Mouse (Mus musculus) adrenal gland (tissue): Measurements from ENCODE around the gene Abcg5.

ENCODE experiments used
- intact Hi-C: fragments of 180-260 bp; cut with DNase I; formaldehyde crosslinking; loops from one replicate; pipeline ENCODE4 v1.15.1; 2025

Abcg5 gene

GRCm38 (mm10) chr17:84645894-84646293 lies 36.9 kb downstream of the Abcg5 start:
- intact Hi-C loops: no loop called here

GRCm38 (mm10) chr17:84645119-84645518 lies 37.7 kb downstream of the Abcg5 start:
- intact Hi-C loops: no loop called here

GRCm38 (mm10) chr17:84644292-84645050 lies 38.3 kb downstream of the Abcg5 start:
- intact Hi-C loops: no loop called here

- intact Hi-C loops: no loop called here
These were observed 40.5 kb downstream of the Abcg5 start for GRCm38 (mm10) chr17:84642324-84642723.

- intact Hi-C loops: no loop called here
These were observed 40.9 kb downstream of the Abcg5 start for GRCm38 (mm10) chr17:84641893-84642292.

GRCm38 (mm10) chr17:84639796-84640378 lies 42.9 kb downstream of the Abcg5 start:
- intact Hi-C loops: no loop called here

- intact Hi-C loops: no loop called here
These were observed 44.8 kb downstream of the Abcg5 start for GRCm38 (mm10) chr17:84637971-84638370.

GRCm38 (mm10) chr17:84636328-84636727 lies 46.5 kb downstream of the Abcg5 start:
- intact Hi-C loops: no loop called here

- intact Hi-C loops: no loop called here
These were observed 49.4 kb downstream of the Abcg5 start for GRCm38 (mm10) chr17:84633443-84633842.

GRCm38 (mm10) chr17:84631836-84632235 lies 51.0 kb downstream of the Abcg5 start:
- intact Hi-C loops: no loop called here

GRCm38 (mm10) chr17:84628611-84629010 lies 54.2 kb downstream of the Abcg5 start:
- intact Hi-C loops: no loop called here

- intact Hi-C loops: no loop called here
These were observed 55.1 kb downstream of the Abcg5 start for GRCm38 (mm10) chr17:84627721-84628120.

- intact Hi-C loops: no loop called here
These were observed 55.9 kb downstream of the Abcg5 start for GRCm38 (mm10) chr17:84626857-84627305.

GRCm38 (mm10) chr17:84626276-84626856 lies 56.4 kb downstream of the Abcg5 start, which contains the start of gene Dync2li1:
TSS of gene Dync2li1 (plus strand) at chr17:84626496.
- intact Hi-C loops: no loop called here

GRCm38 (mm10) chr17:84622873-84623272 lies 59.9 kb downstream of the Abcg5 start:
- intact Hi-C loops: no loop called here

GRCm38 (mm10) chr17:84622028-84622427 lies 60.8 kb downstream of the Abcg5 start:
- intact Hi-C loops: no loop called here

GRCm38 (mm10) chr17:84621209-84621608 lies 61.6 kb downstream of the Abcg5 start:
- intact Hi-C loops: no loop called here

- intact Hi-C loops: no loop called here
These were observed 62.2 kb downstream of the Abcg5 start for GRCm38 (mm10) chr17:84620610-84621009.

GRCm38 (mm10) chr17:84620076-84620475 lies 62.7 kb downstream of the Abcg5 start:
- intact Hi-C loops: no loop called here

- intact Hi-C loops: no loop called here
These were observed 63.7 kb downstream of the Abcg5 start for GRCm38 (mm10) chr17:84619112-84619511.

- intact Hi-C loops: no loop called here
These were observed 64.9 kb downstream of the Abcg5 start for GRCm38 (mm10) chr17:84617953-84618352.

- intact Hi-C loops: no loop called here
These were observed 66.2 kb downstream of the Abcg5 start for GRCm38 (mm10) chr17:84616526-84617074.
